Mouse (Mus musculus): ENCODE measurements around the gene Lrfn4.
"Not testable (repeated sequence)": the region's sequence is repeated elsewhere in the genome, so short reads cannot be mapped to it uniquely, and the experiment has no call there.

The Lrfn4 gene

DNA sequence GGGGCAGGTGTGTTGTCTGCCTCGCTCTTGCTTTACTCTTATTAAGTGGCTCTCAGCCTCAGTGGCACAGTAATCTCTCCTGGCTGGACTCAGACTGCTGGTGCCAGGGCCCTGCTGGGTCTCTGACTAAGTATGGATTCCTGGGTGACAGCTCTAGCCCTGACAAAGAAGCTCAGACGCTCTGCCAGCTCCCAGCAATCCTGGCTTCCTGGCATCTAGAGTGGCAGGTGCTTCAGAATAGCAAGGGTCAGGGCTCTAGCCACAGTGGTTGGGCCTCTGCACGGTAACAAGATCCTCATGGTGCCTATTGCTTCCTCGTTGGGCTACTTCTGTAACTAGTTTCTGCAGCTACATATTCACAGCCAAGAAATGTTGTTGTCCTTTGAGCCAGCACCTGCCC is 5.4 kb downstream of the Lrfn4 start:
- in situ Hi-C loops (cut with MboI), result no loop called here

DNA sequence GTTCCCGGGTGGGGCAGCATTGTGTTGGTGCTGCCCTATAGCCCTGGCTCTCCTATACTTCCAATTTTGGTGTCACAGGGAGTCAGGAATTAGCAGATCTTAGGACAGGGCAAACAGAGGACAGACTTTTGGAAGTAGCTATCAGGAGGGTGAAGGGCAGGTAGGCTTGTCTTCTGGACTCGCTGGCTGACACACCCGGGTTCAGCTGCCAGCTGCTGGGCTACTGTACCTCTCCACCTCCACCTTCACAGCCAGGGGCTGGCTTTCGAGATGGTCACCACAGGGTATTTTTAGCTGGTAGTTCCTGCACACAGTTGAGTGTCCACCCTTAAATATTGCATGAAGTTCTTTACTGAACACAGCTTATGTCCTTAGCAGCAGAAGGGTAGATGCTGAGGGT is 7.0 kb downstream of the Lrfn4 start:
- in situ Hi-C loops (cut with MboI), result no loop called here

DNA sequence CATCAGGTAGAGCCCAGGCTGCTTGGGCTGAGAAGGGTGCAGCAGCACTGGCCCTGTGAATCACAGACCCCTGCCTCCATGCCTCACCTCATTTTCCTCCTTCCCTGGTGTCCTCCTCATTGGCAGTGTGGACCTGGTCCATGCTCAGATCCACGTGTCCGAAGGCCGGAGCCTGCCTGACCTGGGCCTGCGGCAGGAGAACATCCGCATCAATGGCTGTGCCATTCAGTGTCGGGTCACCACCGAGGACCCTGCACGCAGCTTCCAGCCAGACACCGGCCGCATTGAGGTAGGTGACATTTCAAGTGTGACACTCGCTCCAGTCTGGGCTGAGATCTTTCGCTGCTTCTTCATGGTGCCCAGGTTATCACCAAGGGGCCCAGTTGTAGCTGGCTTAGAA is 8.1 kb downstream of the Lrfn4 start:
- in situ Hi-C loops (cut with MboI), result no loop called here

DNA sequence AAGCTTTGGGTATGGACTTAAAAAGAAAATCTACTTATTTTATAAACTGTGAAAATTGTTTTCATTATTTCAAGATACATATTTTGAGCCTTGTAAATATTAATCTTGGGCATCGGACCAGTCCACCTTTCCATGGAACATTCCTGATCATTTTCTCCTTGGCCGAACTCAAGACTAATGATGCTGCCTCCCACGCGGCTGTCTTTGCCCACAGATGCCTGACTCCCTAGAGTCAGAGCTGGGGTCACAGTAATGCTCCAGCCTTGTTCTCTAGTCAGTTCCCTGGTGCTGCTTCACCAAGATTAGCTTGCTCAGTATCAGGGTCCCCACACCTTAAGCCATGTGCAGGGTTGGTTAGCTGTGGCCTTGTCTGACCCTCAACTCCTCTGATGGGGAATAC is 9.8 kb downstream of the Lrfn4 start:
- in situ Hi-C loops (cut with MboI), result no loop called here

DNA sequence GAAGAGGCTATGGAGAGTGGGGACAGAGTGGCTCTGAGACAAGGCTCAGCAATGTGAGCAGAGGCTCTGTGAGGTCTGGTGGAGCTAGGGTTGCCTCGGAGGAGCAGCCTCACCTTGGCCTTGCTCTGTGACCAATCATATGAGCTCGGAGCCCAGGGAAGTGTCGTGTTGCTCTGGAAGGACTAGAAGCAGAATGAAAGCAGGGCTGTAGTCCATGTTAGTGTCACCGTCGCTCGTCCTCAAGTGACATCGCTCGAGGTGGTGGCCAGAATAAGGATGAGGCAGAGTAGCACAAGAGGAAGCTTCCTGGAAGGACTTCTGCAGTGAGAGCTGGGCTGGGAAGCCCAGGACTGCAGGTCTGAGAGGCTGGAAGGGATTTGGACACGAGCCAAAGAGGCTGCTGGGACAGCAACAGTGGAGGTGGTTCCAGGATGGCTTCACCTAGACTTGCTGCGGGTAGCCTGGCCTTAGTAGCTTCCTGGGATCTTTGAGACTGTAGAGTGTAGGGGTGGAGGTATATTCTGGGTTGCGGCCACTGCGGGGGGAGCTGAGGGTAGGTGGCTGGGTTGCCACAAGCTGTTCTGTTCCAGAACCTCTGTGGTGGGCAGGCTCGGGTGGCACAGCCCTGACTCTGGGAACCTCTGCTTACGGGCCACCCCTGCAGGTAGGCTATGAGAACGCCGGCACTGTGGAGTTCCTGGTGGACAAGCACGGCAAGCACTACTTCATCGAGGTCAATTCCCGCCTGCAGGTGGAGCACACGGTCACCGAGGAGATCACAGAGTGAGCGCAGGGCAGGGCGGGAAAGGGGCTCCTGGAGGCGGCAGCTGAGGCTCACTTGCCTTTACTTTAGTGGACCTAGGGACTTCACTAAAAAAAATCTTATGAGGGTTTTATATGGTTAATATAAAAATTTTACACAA is 11.4 kb downstream of the Lrfn4 start:
- in situ Hi-C loops (cut with MboI), result no loop called here

DNA sequence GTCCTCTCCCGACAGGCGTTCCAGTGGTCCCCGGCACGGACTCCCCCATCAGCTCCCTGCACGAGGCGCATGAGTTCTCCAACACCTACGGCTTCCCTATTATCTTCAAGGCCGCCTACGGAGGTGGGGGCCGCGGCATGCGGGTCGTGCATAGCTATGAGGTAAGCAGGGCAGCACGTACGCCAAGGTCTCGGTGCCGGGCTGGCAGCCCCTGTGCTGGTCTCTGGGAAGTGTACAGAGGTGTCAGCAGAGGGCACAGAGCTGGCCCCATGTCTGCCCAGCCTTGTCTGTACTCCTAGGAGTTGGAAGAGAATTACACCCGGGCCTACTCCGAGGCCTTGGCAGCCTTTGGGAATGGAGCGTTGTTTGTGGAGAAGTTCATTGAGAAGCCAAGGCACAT is 13.0 kb downstream of the Lrfn4 start:
- in situ Hi-C loops (cut with MboI), result no loop called here

DNA sequence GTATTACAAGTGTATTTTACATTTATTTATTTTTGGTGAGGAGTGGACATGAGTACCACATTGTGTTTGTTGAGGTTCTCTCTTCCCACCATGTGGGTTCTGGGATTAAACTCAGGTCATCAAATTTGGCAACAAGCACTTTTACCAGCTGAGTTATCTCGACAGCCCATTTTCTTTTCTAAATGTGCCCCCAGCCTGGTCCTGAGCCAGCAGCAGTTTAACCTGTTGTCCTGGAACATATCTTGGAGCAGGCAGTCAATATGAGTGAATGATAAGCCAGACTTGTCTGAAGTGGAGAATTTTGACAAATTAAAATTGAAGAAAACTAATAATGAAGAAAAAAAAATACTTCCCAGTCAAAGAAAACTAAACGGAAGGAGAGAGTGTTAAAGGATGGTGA is 19.4 kb downstream of the Lrfn4 start:
- in situ Hi-C loops (cut with MboI), result no loop called here

DNA sequence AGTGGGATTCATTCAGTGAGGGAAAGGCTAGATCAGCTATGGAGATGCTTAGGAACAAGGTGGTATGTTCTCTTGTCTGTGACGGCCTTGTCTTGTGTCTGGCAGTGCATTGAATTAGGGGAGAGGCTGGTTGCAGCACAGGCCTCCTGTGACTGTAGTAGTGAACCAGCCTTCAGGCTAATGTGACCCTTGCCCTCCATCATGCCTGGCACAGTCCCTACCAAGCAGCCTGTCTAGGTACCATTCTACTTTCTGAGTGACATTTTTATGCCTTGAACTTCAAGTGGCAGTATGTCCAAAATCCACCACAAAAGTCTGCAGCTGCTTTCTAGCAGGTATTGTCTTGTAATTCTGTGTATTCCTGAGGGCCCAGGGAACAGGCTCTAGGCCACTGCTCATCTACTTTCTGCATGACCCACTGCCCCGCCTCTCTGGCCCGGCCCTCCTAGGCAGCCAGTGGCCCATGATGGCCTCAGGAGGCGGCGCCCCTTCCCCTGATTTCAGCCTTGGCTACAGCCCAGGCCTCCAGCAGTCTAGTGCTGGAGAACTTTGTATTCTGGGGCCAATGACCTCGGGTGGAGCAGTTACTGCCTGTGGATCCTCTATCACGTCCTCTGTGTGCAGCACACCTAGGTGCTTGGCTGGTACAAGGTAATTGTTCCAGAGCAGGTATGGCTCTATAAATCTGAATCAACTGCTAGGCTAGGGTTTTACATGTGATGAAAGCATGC is 21.5 kb downstream of the Lrfn4 start:
- in situ Hi-C loops (cut with MboI), result no loop called here

DNA sequence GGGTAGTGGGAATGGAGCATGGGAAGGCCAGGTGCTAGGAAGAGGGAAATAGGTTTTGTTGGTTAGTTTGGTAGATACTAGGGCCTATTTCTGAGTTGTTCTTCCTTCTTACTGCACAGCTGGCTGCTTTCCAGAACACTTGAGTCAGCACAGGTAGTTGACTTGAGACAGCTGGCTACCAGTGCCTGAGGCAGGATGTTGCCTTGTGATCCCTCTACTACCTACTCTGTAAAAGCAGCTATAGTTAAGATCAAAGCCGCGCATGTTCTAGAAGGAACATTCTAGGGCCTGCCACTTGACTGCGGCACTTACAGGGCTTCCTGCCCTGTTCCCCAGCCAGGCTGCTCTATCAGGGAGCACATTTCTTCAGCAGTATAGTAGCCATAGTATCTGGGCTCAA is 25.4 kb downstream of the Lrfn4 start:
- in situ Hi-C loops (cut with MboI), result no loop called here

DNA sequence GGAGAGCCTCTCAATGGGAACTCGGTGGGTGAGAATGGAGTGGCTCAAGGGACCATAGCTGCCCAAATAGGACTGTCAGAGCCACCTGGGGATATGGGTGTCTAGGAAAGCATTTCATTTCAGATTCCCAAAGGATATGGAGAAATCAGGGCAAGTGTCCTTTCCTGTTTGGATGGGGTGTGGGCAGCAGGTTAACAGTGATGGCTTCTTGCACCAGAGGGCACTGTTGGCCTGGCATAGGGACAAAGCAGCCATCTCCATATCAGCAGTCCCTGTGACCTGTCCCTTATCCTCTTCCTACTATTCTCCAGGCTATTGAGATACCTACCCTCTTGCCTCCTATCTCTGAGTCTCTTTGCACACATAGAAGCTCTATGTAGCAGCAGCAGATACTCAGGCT is 26.4 kb downstream of the Lrfn4 start:
- in situ Hi-C loops (cut with MboI), result no loop called here

DNA sequence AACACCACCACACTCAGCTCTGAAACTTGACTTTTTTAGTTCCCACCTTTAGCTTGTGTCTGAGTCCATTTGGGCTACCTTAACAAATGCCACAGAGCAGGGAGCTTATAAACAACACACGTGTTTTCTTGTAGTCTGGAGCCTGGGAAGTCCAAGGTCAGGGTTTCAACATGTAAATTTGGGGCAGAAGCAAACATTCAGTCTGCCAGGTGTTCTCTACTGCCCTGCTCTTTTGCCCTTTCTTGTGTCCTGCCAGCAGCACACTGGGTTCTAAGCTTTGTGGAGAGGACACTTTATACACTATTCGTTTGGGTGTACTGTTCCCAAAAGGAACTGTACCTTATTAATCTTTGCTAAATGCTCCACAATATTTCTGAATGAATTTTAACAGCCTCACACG is 27.0 kb downstream of the Lrfn4 start:
- in situ Hi-C loops (cut with MboI), result no loop called here

DNA sequence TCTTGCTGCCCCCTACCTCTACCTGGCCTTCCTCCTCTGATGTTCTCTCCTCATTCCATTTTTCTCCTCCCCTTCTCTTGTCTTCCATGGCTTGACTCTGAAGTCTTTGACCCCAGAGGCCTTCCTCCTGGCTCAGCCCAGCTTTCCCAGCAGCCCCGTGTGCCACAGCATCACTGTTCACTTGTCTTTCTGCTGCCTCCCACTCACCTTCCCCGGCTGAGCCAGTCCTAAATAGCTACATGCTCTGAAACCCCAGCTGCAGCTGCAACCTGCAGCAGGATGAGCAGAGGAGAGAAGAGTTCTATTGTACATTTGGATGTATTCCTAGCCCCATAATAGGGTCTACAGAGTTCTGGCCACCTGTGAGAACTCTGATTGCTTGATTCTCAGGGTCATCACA is 28.0 kb downstream of the Lrfn4 start:
- in situ Hi-C loops (cut with MboI), result no loop called here

DNA sequence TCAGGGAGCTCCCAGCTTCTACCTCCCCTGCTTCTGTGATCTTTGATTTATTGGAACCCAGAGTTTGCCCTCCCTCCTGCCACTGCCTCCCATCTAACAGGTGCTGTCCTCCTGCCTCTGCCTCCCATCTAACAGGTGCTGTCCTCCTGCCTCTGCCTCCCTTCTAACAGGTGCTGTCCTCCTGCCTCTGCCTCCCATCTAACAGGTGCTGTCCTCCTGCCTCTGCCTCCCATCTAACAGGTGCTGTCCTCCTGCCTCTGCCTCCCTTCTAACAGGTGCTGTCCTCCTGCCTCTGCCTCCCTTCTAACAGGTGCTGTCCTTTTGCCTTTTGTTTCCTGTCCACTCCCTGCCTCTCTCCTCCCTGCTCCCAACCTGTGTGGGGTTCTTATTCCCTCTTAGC is 28.7 kb downstream of the Lrfn4 start:
- in situ Hi-C loops (cut with MboI), result not testable (repeated sequence)

DNA sequence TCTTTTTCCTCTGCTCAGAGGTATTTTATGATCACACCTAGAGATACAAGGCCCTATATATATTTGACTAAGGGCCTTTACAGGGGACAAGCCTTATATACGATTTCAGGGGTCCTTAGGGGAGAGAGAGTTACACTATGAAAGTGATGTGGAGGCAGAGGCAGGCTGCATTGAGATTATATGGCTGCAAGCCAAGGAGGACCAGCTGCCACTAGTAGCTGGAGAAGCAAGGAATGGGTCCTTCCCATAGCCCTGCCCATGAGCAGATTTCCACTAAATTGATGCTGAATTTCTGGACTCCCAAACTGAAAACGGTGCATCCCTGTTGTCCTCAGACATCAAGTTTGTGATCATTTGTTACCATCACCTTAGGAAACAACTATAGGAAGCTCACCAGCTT is 31.6 kb downstream of the Lrfn4 start:
- in situ Hi-C loops (cut with MboI), result no loop called here

DNA sequence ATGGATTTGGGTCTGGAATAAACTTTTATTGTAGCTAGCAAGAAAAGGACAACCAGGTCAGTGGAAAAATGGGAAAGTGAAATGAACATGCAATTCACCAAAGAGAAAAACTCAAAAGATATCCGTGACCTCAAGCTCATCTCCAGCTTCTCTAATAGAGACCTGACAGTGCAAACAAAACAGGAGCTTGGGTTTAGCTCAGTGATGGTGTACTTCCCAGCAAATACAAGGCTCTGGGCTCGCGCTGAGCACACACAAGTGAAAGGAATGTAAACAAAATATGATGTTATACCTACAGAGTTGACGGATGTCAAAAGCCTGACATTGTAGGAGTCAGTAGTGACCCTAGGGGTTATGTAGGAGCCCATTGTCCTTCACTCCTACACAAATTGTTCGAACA is 36.2 kb downstream of the Lrfn4 start:
- in situ Hi-C loops (cut with MboI), result no loop called here

DNA sequence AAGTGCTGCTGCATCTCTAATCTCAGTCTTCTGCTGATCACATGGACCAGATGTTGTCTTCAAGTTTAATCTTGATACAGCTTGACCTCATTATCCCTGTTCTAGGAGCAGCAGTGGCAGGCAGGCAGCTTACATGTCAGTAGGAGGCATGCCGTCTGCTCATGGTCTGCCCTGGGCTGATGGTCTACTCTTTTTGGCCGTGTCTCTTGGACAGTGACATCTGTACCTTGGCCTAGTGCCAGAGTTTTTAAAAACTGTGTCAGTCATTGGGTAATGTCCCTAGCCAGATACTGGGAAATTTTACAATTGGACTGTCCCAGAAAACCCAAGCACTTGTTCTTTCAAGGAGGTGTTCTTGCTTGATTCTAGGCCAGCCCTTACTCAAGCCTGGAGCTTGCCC is 36.7 kb downstream of the Lrfn4 start:
- in situ Hi-C loops (cut with MboI), result no loop called here

DNA sequence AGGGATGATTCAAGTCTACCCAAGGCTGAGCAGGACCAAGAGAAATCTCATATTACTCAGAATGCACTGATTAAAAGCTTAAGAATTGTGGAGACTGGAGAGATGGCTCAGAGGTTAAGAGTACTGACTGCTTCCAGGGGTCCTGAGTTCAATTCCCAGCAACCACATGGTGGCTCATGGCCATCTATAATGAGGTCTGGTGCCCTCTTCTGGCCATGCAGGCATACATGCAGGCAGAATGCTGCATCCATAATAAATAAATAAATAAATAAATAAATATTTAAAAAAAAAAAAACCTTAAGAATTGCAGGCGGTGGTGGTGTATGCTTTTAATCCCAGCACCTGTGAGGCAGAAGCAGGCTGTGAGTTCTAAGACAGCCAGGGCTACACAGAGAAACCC is 42.2 kb downstream of the Lrfn4 start:
- in situ Hi-C loops (cut with MboI), result no loop called here

DNA sequence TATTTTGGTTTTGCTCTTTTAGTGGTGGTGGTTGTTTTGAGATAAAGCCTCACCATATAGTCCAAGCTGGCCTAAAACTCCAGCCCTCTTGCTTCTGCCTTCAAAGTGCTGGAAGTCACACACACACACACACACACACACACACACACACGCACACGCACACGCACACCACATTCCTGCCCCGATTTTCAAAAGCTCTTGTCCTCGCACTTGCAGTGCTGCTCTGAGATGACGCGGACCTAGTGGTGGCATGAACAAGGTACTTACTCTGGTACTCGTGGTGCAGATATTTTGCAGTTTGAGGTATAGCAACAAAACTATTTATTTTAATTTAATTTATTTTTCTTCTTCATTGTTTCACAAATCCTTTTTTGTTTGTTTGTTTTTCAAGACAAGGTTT is 43.0 kb downstream of the Lrfn4 start:
- in situ Hi-C loops (cut with MboI), result no loop called here

DNA sequence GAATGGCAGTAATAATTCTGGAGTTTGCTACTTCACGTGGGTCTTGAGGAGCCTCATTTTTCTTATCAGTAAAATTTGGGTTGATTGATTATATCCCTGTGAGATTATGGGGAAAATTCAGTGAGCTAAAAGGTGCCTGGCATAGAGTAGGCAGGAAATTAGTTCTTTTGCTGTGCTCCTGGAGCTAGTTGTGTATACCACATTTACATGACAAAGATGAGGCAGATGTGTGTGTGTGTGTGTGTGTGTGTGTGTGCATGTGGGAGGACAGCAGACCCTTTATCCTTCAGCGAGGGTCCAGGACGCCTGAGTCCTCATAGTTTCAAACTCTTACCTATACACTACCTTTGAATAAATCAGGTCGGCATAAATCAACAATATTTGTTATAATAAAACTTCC is 43.4 kb downstream of the Lrfn4 start:
- in situ Hi-C loops (cut with MboI), result no loop called here

DNA sequence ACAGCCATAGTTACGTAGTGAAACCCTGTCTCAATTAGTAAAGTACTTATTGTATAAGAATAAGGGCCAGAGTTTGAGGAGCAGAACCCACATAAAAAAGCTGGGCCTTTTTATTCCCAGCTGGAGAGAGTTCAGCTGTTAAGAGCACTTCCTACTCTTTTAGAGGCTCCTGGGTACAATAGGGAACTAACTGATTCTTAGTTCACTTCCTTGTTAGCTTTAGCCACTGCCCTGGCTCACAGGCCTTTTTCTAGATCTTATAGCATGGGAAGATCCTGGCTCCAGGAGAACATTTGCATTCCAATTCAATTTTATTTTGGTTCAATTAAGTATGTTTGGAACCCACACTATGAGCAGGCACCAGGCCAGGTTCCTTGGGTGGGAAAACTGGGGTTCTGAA is 43.8 kb downstream of the Lrfn4 start:
- in situ Hi-C loops (cut with MboI), result no loop called here

DNA sequence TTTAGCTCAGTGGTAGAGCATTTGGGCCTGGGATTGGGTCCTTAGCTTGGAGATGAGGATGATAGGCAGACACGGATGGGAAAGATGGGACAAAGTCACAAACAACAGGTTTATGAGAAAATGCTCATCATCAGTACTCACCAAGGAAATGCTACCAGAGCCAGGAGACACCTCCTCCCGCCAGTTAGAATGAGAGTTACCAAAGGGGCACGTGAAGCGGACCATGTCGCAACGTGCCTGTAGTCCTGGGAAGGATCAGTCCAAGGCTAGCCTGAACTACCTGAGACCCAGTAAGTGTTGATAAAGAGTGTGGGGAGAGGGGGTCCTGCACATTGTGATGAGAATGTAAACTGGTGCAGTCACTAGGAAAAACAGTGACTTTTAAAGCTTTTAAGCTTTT is 44.7 kb downstream of the Lrfn4 start:
- in situ Hi-C loops (cut with MboI), result no loop called here

DNA sequence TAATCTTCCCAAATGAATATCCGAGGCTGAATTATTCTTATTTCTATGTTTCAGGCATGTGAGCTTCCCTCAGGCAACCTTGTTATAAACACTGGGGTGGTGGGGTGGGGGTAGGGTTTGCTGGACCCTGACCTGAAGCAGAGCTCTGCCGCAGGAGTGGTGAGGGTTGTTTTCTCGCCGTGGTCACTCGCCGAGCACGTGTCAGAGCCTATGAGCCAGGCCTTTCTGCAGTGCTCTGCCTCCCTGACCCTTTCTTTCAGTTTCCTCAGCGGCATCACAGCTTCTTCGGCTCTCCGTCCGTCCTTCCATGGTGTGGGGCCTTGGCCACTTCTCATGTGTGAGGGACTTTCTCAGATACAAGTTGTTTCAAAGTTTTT is 45.2 kb downstream of the Lrfn4 start:
- in situ Hi-C loops (cut with MboI), result no loop called here
